Mouse (Mus musculus) testis, adult 2 months (tissue): ENCODE measurements around the gene Cpt2. TPM values are rescaled to one million over a fixed set of nuclear protein-coding genes. Genes with fewer than 3 reads are reported as not detected.

Experiments used
- H3K27ac ChIP-seq: fragments of 200-500 bp; 2 replicates; pipeline ENCODE4 v1.5.1; 2012; ENCODE audit warnings: low read depth, low read length; ENCODE audit not compliant: control insufficient read depth, insufficient read depth
- H3K27me3 ChIP-seq: fragments of 200-500 bp; 2 replicates; pipeline ENCODE4 v1.6.1; 2012; ENCODE audit warnings: mild to moderate bottlenecking, low read length, moderate library complexity; ENCODE audit not compliant: control insufficient read depth, insufficient read depth
- H3K36me3 ChIP-seq: fragments of 200-500 bp; 2 replicates; pipeline ENCODE4 v1.6.1; 2012; ENCODE audit warnings: mild to moderate bottlenecking, low read length; ENCODE audit not compliant: control insufficient read depth, insufficient read depth
- H3K4me1 ChIP-seq: fragments of 200-500 bp; 2 replicates; pipeline ENCODE4 v1.6.1; 2012; ENCODE audit warnings: low read length; ENCODE audit not compliant: control insufficient read depth, insufficient read depth
- H3K4me3 ChIP-seq: fragments of 200-500 bp; 2 replicates; pipeline ENCODE4 v1.5.1; 2012; ENCODE audit warnings: low read depth, mild to moderate bottlenecking, low read length, moderate library complexity, mixed read lengths; ENCODE audit not compliant: control insufficient read depth
- CTCF ChIP-seq: fragments of 200-500 bp; IDR thresholded peaks from 2 replicates; pipeline ENCODE4 v1.5.1; 2012; ENCODE audit warnings: low read depth, mild to moderate bottlenecking, inconsistent platforms, low read length, moderate library complexity; ENCODE audit not compliant: control insufficient read depth, insufficient read depth, insufficient replicate concordance
- POLR2A ChIP-seq: fragments of 200-500 bp; IDR thresholded peaks from 2 replicates; pipeline ENCODE4 v1.6.1; 2012; ENCODE audit warnings: low read depth, mild to moderate bottlenecking, inconsistent platforms, low read length, moderate library complexity; ENCODE audit not compliant: control insufficient read depth
- polyA plus RNA-seq: library from polyadenylated mRNA; depleted of rRNA; stranded (reverse); fragments of >200 nt; gene quantifications from 2 replicates; pipeline ENCODE4 v1.2.3, GENCODE M21; 2012

Gene Cpt2
- polyA plus RNA-seq, 1 experiment, result 44.1 TPM

DNA sequence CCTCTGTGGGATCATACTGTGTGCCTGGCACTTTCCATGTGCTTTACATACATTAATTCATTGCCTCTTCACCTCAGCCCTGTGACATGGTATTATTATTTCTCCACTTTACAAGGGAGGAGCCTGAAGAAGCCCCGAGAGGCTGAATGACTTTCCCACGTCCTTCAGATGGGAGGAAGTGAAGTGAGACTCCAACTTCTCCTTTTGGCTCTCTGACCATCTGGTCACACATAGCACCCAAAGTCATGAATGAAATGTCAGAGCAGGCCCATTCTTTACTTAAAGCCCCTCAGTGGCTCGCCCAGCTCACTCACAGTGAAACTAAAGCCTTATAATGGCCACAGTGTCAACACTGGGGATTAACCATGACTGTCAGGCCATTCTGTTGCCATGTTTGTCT lies 11.8 kb upstream of the Cpt2 start:
- H3K27me3 ChIP-seq, result no peaks in the 10 kb centered on the region
- TF ChIP-seq CTCF, result no peak
- no peak for TF ChIP-seq POLR2A
- no peak overlapping the region for H3K27ac ChIP-seq
- no peak overlapping the region for H3K4me3 ChIP-seq
- no peaks in the 10 kb centered on the region for H3K36me3 ChIP-seq
- peaks cover 2% of the 10 kb centered on the region; the same call in 1 of the 2 replicates for H3K4me1 ChIP-seq

DNA sequence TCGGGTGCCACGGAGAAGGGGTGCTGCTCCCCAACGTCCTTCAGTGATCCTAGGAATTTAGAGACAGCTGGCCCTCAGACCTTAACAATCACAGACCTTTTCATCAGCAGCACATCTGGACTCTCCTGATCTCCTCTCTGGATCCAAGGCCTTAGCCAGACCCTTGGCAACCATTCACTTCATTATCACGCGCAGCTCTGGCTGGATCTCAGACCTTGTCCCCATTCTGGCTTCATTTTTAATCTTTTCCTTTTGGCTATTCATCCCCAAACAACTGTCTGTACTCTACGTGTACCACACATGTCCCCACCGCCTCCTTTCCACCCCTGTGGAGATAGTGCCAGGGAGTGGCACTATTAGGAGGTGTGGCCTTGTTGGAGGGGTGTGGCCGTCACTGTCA lies 9.8 kb upstream of the Cpt2 start:
- no peaks in the 10 kb centered on the region for H3K36me3 ChIP-seq
- no peak overlapping the region for H3K4me3 ChIP-seq
- TF ChIP-seq POLR2A (no peak), CTCF (no peak)
- H3K4me1 ChIP-seq, result peaks cover 2% of the 10 kb centered on the region; the same call in 1 of the 2 replicates
- no peaks in the 10 kb centered on the region for H3K27me3 ChIP-seq
- H3K27ac ChIP-seq, result no peak overlapping the region

DNA sequence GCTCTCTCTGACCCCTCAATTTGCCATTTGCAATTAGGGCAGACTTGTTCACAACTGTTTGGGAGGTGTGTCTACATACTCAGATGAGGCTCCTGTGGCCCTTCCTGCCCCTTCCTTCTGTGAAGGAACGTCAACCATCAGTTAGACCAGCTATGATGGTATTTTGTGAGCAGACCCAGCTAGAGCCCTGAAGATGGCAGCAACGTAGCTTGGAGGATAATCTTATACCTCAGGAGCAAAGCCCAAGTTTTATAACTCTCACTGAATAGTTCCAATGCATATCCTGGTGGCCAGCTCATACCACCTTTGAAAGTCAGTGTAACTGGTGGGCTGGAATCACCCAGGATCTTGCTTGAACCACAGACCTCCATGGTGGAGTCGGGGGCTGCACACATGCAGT lies 8.0 kb upstream of the Cpt2 start:
- no peak overlapping the region for H3K4me3 ChIP-seq
- peaks cover 2% of the 10 kb centered on the region; the same call in 1 of the 2 replicates for H3K4me1 ChIP-seq
- no peaks in the 10 kb centered on the region for H3K36me3 ChIP-seq
- H3K27me3 ChIP-seq, result no peaks in the 10 kb centered on the region
- TF ChIP-seq POLR2A, result no peak
- TF ChIP-seq CTCF, result no peak
- H3K27ac ChIP-seq, result no peak overlapping the region

DNA sequence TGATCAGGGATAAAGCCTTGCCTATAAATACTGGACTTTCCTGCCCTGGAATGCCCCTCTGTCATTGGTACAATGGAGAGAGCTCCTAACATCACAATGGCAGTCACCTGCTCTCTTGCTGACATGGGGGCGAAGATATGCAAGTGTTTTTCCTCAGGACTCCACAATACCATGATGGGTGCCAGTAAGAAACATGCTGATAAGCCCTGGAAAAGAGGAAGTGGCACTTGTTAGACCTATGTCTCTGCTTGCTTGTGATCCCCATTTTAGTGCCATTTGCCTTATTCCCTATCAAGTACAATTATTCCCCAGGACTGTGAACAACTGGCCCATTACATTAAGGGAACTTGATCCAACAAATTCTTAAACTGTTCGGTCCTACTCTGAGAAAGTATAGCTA lies 5.3 kb upstream of the Cpt2 start:
- no peak overlapping the region for H3K4me3 ChIP-seq

DNA sequence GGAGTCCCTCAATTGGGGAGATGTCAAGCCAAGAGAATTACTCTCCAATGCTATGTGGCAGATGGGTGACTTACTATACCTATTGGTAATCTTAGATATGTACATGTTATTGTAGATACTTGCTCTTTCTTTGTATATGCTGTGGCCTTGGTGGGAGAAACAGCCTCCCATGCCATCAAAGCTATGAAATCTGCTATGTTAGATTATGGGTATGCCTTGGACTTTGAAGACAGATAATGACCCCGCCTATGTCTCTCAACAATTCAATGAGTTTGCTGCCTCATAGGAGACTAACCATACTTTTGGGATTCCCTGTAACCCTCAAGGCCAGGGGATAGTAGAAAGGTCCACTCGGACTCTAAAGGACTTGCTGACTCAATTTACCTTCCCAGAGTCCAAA lies 4.9 kb upstream of the Cpt2 start:
- Histone ChIP-seq H3K36me3 (no peaks in the 10 kb centered on the region), H3K27me3 (no peaks in the 10 kb centered on the region), H3K27ac (no peak overlapping the region), H3K4me3 (no peak overlapping the region), H3K4me1 (no peaks in the 10 kb centered on the region)
- TF ChIP-seq CTCF (no peak), POLR2A (no peak)

More for the DNA sequence above, 5.3 kb upstream of the Cpt2 start:
- Histone ChIP-seq H3K27me3 (no peaks in the 10 kb centered on the region), H3K36me3 (no peaks in the 10 kb centered on the region), H3K4me1 (peaks cover 2% of the 10 kb centered on the region; the same call in 1 of the 2 replicates), H3K27ac (no peak overlapping the region)
- TF ChIP-seq POLR2A (no peak), CTCF (no peak)

DNA sequence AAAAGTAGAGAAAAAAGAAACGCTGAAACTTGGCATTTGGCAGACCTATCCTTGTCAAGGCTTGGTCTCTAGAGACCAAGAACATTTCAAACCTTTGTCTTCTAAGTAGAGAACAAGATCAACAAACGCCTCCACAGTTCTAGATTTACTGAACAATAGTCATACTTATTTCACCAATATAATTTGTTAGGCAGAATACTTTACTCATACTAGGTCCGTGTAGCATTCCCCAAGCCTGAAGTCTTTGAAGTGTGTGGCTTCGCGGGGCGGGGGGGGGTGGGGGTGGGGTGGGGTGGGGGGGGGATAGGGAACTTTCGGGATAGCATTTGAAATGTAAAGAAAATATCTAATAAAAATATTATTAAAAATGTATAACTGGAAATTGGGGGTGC lies 389 bp upstream of the Cpt2 start:
- H3K36me3 ChIP-seq, result peaks cover 1% of the 10 kb centered on the region; the same call in 1 of the 2 replicates
- no peaks in the 10 kb centered on the region for H3K27me3 ChIP-seq
- peak overlapping the region; percentile 97 for H3K4me3 ChIP-seq
- TF ChIP-seq CTCF (no peak), POLR2A (no peak)
- H3K27ac ChIP-seq, result peak overlapping the region; percentile 34; the same call in 1 of the 2 replicates
- peaks cover 5% of the 10 kb centered on the region; the same call in 1 of the 2 replicates for H3K4me1 ChIP-seq

DNA sequence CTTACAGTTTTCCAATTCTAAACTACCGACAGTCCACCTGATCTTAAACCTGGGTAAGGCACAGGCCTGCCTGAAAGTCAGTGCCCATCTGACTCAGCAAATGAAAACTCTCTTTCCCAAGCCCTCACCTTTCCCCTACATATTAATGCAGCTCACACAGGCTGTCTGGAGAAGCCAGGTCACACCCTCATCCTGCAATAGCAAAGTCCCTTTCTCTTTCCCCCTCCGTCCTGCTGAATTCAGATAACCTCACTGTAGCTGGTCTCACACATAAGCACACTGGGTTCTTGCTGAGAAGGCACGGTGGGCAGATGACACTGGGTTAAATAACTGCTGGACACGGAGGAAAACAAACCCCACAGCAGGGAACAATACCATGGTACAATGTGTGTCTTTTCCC lies 1.5 kb downstream of the Cpt2 start:
- no peaks in the 10 kb centered on the region for H3K27me3 ChIP-seq
- H3K4me1 ChIP-seq, result peaks cover 5% of the 10 kb centered on the region; the same call in 1 of the 2 replicates
- H3K36me3 ChIP-seq, result peaks cover 1% of the 10 kb centered on the region; the same call in 1 of the 2 replicates
- peak overlapping the region; percentile 66 for H3K27ac ChIP-seq
- TF ChIP-seq POLR2A (no peak), CTCF (no peak)
- H3K4me3 ChIP-seq, result peak overlapping the region; percentile 13; the same call in 1 of the 2 replicates

DNA sequence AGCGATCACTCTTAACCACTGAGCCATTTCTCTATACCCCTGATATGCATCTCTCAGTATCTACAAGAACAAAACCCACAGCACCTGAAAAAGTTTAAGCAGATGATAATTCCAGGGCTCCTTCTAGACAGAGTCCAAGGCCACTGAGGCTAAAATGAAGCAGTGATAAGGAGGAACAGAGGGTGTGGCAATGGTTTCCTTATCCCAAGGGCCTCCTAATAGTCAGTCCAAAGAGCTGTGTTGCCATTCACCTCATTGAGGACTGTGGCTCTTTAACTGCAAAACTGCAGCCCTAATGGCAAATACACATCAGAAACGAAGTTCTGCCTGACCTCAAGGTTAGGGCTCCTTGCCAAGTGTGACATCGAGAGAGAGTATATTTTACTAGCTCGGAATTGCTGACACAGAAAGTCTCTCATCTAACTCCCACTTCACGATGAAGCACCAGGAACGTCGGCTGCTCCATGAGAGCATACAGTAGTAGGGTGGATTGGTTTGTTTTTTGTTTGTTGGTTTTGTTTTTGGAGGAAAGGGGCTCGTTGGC lies 2.2 kb downstream of the Cpt2 start:
- H3K4me1 ChIP-seq, result peaks cover 5% of the 10 kb centered on the region; the same call in 1 of the 2 replicates
- H3K36me3 ChIP-seq, result peaks cover 1% of the 10 kb centered on the region; the same call in 1 of the 2 replicates

More for the DNA sequence above, 2.2 kb downstream of the Cpt2 start:
- Histone ChIP-seq H3K27ac (no peak overlapping the region), H3K27me3 (no peaks in the 10 kb centered on the region), H3K4me3 (no peak overlapping the region)
- TF ChIP-seq POLR2A (no peak), CTCF (no peak)
